Mouse (Mus musculus): ENCODE measurements at regions not wholly inside any gene's neighbourhood (a gene's known extent, or its start where the extent isn't known, plus 50 kb on each side); places are given as distances from the start of the nearest gene placed in this dataset.

DNA sequence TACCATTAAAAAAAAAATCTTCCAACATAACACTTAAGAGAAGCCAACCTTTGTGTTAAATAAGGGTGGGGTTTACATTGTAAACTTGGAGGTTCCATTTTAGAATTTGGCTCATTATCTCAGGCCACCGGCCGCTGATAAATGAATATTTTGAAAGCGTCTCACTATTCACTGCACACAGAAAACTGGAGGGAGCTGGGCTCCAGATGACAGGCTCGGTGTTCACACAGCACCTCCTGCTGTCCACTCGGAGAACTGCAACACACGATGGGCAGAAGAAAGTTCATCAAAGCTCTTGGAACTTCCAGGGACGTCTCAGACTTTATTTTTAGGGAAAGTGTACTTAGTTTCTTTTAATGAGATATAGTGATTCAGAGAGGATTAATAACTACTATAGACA, 78.6 kb upstream of the Dnajc24 start:
- TF ChIP-seq CTCF (IDR thresholded peaks at IDR 0.05; ENCODE audit: extremely low read depth, insufficient read length, insufficient replicate concordance, low read depth, low read length) (peak; percentile 79; the same call in 1 of the 2 replicates), POLR2A (IDR thresholded peaks at IDR 0.05; ENCODE audit: low read depth, low read length) (no peak)
